Mouse (Mus musculus) limb, embryonic 10.5 days (tissue): ENCODE data around the gene Kbtbd2. TPM values are rescaled to one million over a fixed set of nuclear protein-coding genes. Genes with fewer than 3 reads are reported as not detected.
A peak's percentile ranks its signal among the peaks of the same experiment; 100 is the strongest.

Experiments used
- DNase-seq: peaks from one replicate; pipeline ENCODE4 v3.0.0-alpha.2; 2017; ENCODE audit warnings: low spot score
- H3K27ac ChIP-seq: fragments of 300-500 bp; sonication (generic); 2 replicates; pipeline ENCODE4 v1.5.1; 2016; ENCODE audit warnings: mild to moderate bottlenecking
- H3K27me3 ChIP-seq: fragments of 300-500 bp; sonication (generic); 2 replicates; pipeline ENCODE4 v1.6.1; 2016; ENCODE audit warnings: low read depth, mild to moderate bottlenecking; ENCODE audit not compliant: poor library complexity, severe bottlenecking
- H3K36me3 ChIP-seq: fragments of 300-500 bp; sonication (generic); 2 replicates; pipeline ENCODE4 v1.6.1; 2016; ENCODE audit warnings: mild to moderate bottlenecking, moderate library complexity
- H3K4me1 ChIP-seq: fragments of 300-500 bp; sonication (generic); 2 replicates; pipeline ENCODE4 v1.6.1; 2016
- H3K4me3 ChIP-seq: fragments of 300-500 bp; sonication (generic); 2 replicates; pipeline ENCODE4 v1.5.1; 2016; ENCODE audit warnings: mild to moderate bottlenecking, moderate library complexity
- H3K9me3 ChIP-seq: fragments of 300-500 bp; sonication (generic); replicated peaks from 2 replicates; pipeline ENCODE4 v1.6.1; 2016; ENCODE audit warnings: mild to moderate bottlenecking
- WGBS: fragments of 180-500 bp; shearing (Covaris S2); methylation state at CpG from one replicate; pipeline ENCODE4 v1.1.7; 2016; 5-methylcytosine and 5-hydroxymethylcytosine counted together
- polyA plus RNA-seq: library from polyadenylated mRNA; unstranded; fragments of >200 nt; fragmentation: Nextera tagmentation; extraction: Ambion mirVana; gene quantifications from 2 replicates; pipeline ENCODE4 v1.2.1, GENCODE M21; 2016

Gene Kbtbd2
- 37.3 and 42.6 TPM in 2 replicates for polyA plus RNA-seq

DNA sequence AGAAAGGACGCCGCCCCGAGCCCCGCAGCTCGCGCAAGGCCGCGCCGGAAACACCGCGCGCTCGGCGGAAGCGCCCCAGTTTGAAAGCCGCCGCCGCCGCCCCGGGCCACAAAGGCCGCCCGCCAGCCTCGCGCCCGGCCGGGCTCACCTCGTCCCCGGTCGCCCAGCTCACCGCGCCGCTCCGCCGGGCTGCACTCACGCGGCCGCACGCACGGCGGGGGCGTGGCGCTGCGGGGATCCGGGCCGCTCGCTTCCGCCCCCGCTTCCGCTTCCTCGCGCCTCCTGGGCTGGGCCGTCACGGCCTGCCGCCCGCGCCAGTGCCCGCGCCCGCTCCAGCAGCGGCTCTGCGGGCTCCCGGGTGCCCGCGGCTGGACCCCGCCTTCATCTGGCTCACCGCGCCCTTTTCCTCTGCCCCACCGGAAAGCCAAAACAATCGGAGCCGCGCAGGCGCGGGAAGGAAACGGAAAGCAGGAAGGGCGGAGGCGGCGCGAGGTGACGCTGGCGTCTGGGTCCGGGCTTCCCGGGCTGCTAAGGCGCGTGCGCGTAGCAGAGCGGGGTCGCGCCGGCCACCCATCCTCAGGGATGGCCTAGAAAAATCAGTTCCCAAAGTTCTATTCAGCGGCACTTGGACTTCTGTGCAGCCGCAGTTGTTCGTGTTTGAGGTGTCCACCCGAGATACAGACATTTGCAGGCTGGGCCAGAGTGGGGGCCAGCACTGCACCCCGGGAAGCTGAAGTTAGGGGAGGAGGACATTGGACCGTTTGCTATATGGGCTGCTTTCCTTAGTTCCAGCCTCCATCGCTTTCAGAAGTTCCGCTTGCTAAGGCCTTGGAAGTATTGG lies at the start of gene Kbtbd2:
Kbtbd2 (minus strand) TSS at position 503 of the 841 bp plus-strand sequence.
- Histone ChIP-seq H3K4me3 (peak within 1 kb of the TSS; percentile 85), H3K27ac (peak within 1 kb of the TSS; percentile 99), H3K36me3 (peaks cover 13% of the 10 kb centered on the region), H3K27me3 (no peaks in the 10 kb centered on the region), H3K4me1 (peaks cover 19% of the 10 kb centered on the region), H3K9me3 (no peaks in the 10 kb centered on the region)
- peak; percentile 95 for DNase-seq
- under 1% methylated on average over 97 of the region's 98 CpGs for WGBS

DNA sequence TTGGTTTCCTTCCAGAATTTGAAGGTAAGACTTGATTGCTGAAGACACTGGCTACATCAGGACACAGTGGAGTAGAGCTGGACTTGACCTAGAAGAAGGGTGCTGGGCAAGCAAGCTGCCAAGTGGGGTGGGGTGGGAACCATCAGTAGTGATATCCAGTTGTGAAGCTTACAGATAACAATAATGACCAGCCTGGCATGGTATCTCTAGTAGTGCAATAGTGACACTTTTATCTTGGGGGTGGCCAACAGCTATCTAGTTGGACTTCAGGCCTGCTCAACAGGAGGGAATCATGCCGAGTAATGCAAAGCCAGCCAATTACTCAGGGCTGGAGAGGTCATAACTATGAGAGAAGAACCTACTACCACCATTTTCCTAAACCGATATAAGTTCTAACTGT lies 46.8 kb upstream of the Kbtbd2 start:
- H3K4me1 ChIP-seq = no peaks in the 10 kb centered on the region
- H3K36me3 ChIP-seq = peaks cover 9% of the 10 kb centered on the region; the same call in 1 of the 2 replicates
- 94% methylated on average over 2 of the region's 2 CpGs for WGBS
- no peaks in the 10 kb centered on the region for H3K27me3 ChIP-seq
- no peaks in the 10 kb centered on the region for H3K9me3 ChIP-seq
- no peak overlapping the region for H3K27ac ChIP-seq
- no peak for DNase-seq
- no peak overlapping the region for H3K4me3 ChIP-seq

DNA sequence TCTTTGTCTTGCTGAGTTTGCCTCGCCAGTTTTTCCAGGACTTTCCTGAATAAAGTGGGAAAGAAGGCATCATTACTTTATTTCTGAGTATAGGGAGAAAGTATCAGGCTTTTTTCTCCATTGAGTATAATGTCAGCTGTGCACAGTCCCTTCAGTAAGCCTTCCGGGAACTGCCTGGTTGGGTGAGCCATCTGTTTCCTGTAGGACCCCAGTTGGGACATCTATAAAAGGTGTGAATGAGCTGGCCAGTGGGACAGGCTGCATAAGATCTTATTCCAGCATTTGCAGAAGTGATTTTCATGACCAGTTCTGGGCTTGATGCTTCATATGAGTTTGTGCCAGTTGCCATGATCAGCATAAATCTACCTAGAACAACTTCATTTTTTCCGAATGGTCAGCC lies 45.6 kb upstream of the Kbtbd2 start:
- Histone ChIP-seq H3K4me3 (no peak overlapping the region), H3K27ac (no peak overlapping the region), H3K4me1 (no peaks in the 10 kb centered on the region), H3K36me3 (peaks cover 14% of the 10 kb centered on the region), H3K9me3 (no peaks in the 10 kb centered on the region), H3K27me3 (no peaks in the 10 kb centered on the region)
- WGBS = 87% methylated on average over 3 of the region's 3 CpGs
- DNase-seq = no peak

DNA sequence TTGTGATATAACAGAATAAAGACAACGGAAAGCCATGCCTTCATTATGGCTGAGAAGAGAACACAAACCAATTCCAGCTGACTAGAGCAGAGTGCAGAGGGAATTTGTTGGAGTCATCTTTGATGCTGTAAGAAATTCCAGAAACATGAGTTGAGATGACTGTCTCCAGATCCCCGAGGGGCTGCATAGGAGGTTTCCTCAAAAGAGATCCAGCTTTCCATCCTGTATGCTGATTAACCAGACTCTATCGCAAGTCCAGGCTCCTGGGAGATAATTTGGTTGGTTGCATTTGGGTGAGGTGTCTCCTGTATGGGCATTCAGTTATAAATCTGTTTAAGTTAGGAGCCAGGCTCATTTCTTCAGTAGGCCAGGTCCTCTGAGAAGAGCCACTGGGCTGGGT lies 40.0 kb upstream of the Kbtbd2 start:
- Histone ChIP-seq H3K36me3 (peaks cover 38% of the 10 kb centered on the region), H3K27ac (no peak overlapping the region), H3K4me1 (no peaks in the 10 kb centered on the region), H3K9me3 (no peaks in the 10 kb centered on the region), H3K27me3 (no peaks in the 10 kb centered on the region), H3K4me3 (no peak overlapping the region)
- DNase-seq = no peak
- WGBS = 88% methylated on average over 3 of the region's 3 CpGs

DNA sequence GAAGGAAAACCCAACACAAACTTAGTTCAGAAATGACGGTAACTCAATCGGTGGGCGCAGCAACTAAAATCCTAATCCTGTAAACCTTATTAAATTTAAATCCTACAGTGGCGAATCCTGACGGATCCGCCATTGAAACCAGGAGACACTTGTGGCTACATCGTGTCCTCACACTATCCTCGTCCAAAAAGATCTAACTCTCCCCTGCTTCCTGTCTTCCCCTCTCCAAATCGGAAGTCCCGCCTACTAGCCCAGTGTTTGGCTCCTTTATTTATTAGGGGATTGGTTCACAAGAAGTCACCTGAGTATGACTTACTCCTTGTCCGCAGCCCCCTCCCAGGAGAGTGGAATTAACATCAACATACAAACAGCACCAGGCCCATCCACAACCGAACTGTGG lies 39.6 kb upstream of the Kbtbd2 start:
- H3K27ac ChIP-seq = no peak overlapping the region

DNA sequence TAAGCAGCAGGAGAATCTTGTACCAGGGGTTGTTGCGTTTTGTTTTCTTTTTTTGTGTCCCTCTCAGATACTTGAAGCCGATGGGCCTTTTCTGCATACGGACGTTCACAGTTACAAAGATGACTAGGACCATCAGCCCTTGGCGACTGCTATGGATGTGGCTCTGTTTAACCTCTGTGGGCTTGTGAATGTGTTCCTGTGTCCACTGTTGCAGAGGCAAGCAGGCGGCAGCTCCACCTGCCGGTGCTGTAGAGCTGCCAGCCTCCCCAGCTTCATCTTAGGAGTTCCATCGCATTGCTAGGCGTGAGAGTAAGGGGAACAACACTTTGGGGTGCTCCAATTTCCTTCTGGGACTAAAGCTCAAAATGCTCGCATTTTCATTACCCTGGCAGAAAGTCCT lies 37.9 kb upstream of the Kbtbd2 start:
- Histone ChIP-seq H3K9me3 (no peaks in the 10 kb centered on the region), H3K27me3 (no peaks in the 10 kb centered on the region), H3K4me3 (no peak overlapping the region), H3K27ac (no peak overlapping the region), H3K4me1 (peaks cover 3% of the 10 kb centered on the region; the same call in 1 of the 2 replicates), H3K36me3 (peaks cover 36% of the 10 kb centered on the region)
- no peak for DNase-seq
- WGBS = 90% methylated on average over 10 of the region's 10 CpGs

More for the DNA sequence above, 39.6 kb upstream of the Kbtbd2 start:
- no peak overlapping the region for H3K4me3 ChIP-seq
- 96% methylated on average over 12 of the region's 12 CpGs for WGBS
- H3K9me3 ChIP-seq = no peaks in the 10 kb centered on the region
- no peak for DNase-seq
- peaks cover 3% of the 10 kb centered on the region; the same call in 1 of the 2 replicates for H3K4me1 ChIP-seq
- peaks cover 38% of the 10 kb centered on the region for H3K36me3 ChIP-seq
- H3K27me3 ChIP-seq = no peaks in the 10 kb centered on the region

DNA sequence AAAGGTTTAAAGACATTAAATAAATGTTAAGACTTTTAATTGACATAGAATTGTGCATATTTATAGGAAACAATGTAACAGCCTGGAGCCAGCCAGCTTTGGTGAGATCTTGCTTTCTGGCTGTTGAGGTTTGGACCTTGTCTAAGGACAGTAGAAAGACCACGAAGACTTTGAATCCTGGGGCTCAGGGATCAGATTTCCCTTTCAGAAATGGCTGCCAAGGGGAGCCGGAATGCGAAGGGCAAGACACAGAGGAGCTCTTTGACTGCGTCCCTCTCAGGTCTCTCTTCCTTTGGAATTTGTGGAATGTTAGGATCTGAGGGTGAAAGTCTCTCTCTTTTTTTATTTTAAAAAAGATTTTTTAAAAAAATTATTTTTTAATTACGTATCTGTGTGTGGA lies 37.2 kb upstream of the Kbtbd2 start:
- H3K27me3 ChIP-seq = no peaks in the 10 kb centered on the region
- no peaks in the 10 kb centered on the region for H3K9me3 ChIP-seq
- no peak for DNase-seq
- no peak overlapping the region for H3K27ac ChIP-seq
- H3K4me3 ChIP-seq = no peak overlapping the region
- WGBS = 68% methylated on average over 5 of the region's 5 CpGs
- peaks cover 3% of the 10 kb centered on the region; the same call in 1 of the 2 replicates for H3K4me1 ChIP-seq
- H3K36me3 ChIP-seq = peaks cover 34% of the 10 kb centered on the region

DNA sequence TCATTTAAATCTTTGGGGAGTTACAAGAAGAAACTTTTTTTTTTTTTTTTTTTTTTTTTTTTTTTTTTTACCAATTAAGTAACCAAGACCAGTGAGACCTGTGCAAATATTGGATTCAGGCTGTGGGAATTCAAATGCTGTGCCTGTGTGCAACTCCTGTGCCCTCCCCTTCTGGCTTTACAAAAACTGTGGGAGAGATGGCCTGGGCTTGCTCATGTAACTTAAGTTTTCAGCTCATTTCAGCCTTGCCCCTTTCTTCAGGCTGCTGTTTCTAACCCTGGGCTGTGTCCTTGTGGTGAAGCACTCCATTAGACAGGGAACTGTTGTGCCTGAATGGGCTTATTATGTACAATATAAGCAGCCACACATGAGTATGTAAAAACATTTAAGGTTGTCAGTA lies 35.2 kb upstream of the Kbtbd2 start:
- H3K4me1 ChIP-seq = peaks cover 3% of the 10 kb centered on the region; the same call in 1 of the 2 replicates
- H3K27me3 ChIP-seq = no peaks in the 10 kb centered on the region
- H3K27ac ChIP-seq = no peak overlapping the region
- DNase-seq = no peak
- H3K4me3 ChIP-seq = peak overlapping the region; percentile 76
- no peaks in the 10 kb centered on the region for H3K9me3 ChIP-seq
- H3K36me3 ChIP-seq = peaks cover 27% of the 10 kb centered on the region

DNA sequence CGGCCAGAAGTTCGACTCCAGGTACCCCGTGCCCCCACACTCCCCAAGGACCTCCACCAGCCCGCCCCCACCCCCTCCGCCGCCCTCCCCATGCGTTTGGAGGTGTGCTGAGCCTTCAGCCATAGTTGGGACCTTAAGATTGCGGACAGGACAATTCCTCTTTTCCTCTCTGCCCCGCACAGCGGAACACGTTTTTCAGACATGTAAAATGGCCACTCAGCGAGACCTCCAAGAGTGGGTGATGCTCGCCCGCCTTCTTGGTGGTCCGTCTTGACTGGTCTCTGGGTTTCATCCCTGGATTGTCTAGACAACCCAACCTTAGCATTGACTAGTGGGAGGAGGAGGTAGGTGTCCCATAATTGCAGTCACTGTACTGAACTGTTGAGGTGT lies 34.8 kb upstream of the Kbtbd2 start:
- DNase-seq = no peak
- Histone ChIP-seq H3K4me3 (peak overlapping the region; percentile 76), H3K9me3 (no peaks in the 10 kb centered on the region), H3K36me3 (peaks cover 25% of the 10 kb centered on the region), H3K4me1 (peaks cover 3% of the 10 kb centered on the region; the same call in 1 of the 2 replicates), H3K27me3 (no peaks in the 10 kb centered on the region), H3K27ac (peak overlapping the region; percentile 93)
- under 1% methylated on average over 15 of the region's 15 CpGs for WGBS

DNA sequence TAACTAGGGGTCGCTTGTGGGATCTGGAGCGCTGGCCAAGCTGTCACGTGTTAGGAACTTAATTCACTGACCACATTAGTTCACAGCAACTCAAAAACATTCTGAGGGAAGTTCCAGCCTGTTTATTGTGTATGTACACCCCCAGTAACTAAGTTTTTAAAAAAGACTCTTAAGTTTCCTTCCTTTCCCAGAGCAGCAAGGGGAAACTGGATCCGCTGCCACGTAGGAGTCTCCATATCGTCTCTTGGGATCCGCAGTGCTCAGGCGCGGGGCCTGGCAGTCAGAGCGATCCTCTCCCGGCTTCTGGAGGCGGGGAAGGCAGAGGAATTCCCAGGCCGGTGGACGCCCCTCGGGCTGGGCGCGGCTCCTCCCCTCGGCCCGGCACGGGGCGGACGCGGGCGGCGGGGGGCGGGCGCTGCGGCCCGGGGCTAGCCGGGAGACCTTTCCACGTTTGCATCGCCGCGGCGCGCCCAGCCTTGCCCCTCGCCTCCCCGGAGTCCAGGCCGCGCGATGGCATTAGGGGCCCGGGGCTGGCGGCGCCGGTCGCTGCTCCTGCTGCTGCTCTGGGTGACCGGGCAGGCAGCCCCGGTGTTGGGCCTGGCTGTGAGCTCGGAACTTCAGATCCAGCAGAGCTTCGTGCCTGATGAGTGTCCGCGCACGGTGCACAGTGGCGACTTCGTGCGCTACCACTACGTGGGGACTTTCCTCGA lies 34.2 kb upstream of the Kbtbd2 start, which contains the start of gene Fkbp9:
Fkbp9 (plus strand) TSS at position 363 of the 710 bp plus-strand sequence.
- WGBS = under 1% methylated on average over 58 of the region's 58 CpGs
- Histone ChIP-seq H3K4me3 (peak within 1 kb of the TSS; percentile 76), H3K9me3 (no peaks in the 10 kb centered on the region), H3K36me3 (peaks cover 20% of the 10 kb centered on the region), H3K27ac (peak within 1 kb of the TSS; percentile 93), H3K4me1 (peaks cover 3% of the 10 kb centered on the region; the same call in 1 of the 2 replicates), H3K27me3 (no peaks in the 10 kb centered on the region)
- DNase-seq = peak; percentile 88

DNA sequence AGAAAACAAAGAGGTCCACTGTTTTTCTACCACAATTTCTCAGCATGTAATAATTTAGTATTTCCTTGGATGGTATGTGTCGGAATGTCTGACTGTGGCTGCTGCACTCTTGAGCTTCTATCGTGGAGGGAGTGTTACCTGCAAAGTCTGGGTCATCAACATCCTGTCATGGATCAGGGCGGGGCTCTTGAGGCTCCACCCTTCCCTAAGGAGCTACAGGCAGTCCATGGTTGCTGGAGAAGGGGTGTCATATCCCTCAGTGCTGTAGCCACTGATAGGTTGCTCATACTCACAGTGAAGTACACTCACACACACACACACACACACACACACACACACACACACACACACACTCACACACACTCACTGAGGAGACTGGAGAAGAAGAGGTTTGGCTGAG lies 28.0 kb upstream of the Kbtbd2 start:
- H3K27ac ChIP-seq = no peak overlapping the region
- H3K27me3 ChIP-seq = no peaks in the 10 kb centered on the region
- WGBS = 66% methylated on average over 3 of the region's 3 CpGs
- H3K4me1 ChIP-seq = no peaks in the 10 kb centered on the region
- no peak for DNase-seq
- H3K36me3 ChIP-seq = no peaks in the 10 kb centered on the region
- no peak overlapping the region for H3K4me3 ChIP-seq
- H3K9me3 ChIP-seq = no peaks in the 10 kb centered on the region

DNA sequence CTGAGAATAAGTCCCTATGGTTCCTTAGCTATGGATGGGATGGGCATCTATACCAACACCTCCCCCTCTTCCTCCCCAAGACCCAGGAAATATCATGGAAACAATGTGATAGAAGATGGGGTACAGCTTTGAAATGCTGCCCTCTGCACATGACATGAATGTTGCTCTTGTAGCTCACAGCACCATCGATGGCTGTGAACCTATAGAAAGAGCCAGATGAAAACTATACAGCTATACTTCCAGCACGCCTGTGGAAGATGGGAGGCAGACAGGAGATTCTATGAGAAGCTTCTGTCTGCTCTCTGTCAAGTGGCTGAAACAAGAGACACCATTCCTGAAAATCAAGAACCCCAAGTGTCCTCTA lies 21.5 kb upstream of the Kbtbd2 start:
- no peaks in the 10 kb centered on the region for H3K9me3 ChIP-seq
- H3K4me3 ChIP-seq = no peak overlapping the region
- no peaks in the 10 kb centered on the region for H3K4me1 ChIP-seq
- H3K27ac ChIP-seq = no peak overlapping the region
- WGBS = 93% methylated on average over 2 of the region's 2 CpGs
- H3K36me3 ChIP-seq = no peaks in the 10 kb centered on the region
- no peak for DNase-seq
- H3K27me3 ChIP-seq = no peaks in the 10 kb centered on the region
